Mouse (Mus musculus): ENCODE measurements around the gene Ino80b. TPM values are rescaled to one million over a fixed set of nuclear protein-coding genes. Genes with fewer than 3 reads are reported as not detected.
A peak's percentile ranks its signal among the peaks of the same experiment; 100 is the strongest.

Ino80b gene
- total and polyA plus RNA-seq, 2 experiments from 2014 or later: 14.8 to 31.0 TPM

DNA sequence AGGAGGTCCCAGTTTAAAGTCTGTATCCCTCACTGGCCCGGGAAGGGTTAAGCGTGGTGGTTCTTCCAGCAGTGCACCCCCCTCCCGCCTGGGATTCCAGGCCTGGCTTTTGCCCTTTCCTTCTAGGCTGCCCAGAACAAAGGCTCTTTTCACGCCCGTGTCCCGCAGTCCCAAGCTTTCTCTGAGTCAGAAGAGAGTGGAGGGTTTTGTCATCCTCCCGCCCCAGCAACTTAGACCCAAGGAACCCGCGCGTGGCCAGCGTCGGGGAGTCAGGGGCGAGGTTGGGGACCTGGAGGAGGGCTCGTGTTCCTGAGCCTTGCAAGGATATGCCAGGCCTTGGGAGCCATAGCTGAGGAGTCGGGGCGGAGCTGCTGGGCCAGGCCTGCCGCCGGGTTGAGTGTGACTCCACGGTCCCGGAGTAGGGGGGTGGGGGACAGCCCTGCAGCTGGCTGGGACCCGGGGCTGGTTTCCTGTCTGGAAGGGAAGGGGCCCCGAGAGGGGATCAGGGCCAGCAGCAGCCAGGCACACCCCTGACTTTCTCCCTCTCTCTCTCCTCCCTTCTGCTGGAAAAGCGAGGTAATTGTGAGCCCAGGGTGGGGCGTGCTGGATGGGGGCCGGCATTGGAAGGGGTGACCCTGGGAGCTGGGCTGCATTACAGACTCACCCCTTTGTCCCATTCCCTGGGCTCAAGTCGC lies 11.8 kb upstream of the Ino80b start:
- TF ChIP-seq CTCF (IDR thresholded peaks at IDR 0.05; ENCODE audit: low read depth): no peak
- Histone ChIP-seq H3K4me1 (ENCODE audit: insufficient read depth, low read length) (peaks cover 12% of the 10 kb centered on the region; the same call in 1 of the 2 replicates), H3K27ac (peak overlapping the region; percentile 89), H3K36me3 (ENCODE audit: insufficient read depth, low read length) (no peaks in the 10 kb centered on the region), H3K9me3 (ENCODE audit: low read length) (no peaks in the 10 kb centered on the region), H3K4me3 (ENCODE audit: low read length) (peak overlapping the region; percentile 28), H3K27me3 (ENCODE audit: insufficient read depth, low read length) (no peaks in the 10 kb centered on the region), H3K9ac (replicated peaks; ENCODE audit: low read length) (peak overlapping the region; percentile 46), H3K4me2 (ENCODE audit: low read depth, low read length) (peak overlapping the region; percentile 55)
- peak; percentile 76 for ATAC-seq
- DNase-seq (ENCODE audit: low spot score): peak; percentile 71
- 2% methylated on average over 25 of the region's 26 CpGs for WGBS

DNA sequence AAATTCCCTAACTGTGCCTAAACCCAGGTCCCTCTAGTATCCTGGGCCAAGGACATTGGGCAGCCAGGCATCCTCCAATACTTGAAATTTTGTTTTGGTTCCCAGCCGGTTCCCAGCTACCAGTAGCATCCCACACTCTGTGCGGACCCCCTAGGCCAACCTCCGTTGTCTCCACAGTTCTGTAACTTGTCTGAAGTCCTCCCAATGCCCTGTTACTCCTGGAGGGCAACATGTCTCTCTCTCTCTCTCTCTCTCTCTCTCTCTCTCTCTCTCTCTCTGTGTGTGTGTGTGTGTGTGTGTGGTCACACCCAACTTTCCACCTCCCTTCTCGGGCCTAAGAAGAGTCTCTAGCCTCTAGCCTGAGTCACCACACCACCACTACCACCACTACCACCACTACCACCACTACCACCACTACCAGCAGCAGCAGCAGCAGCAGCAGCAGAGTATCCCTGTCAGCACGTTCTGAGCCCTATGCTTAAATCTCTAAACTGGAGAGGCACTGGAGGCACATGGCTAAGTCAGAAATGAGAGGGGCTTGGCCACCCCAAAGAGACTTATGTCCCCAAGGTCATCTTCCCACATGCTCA lies 11.2 kb upstream of the Ino80b start:
- no peaks in the 10 kb centered on the region for H3K36me3 ChIP-seq (ENCODE audit: insufficient read depth, low read length)
- ATAC-seq (peak; percentile 3; the same call in 1 of the 2 replicates), DNase-seq (ENCODE audit: low spot score) (no peak)
- peak overlapping the region; percentile 46 for H3K9ac ChIP-seq (replicated peaks; ENCODE audit: low read length)
- H3K9me3 ChIP-seq (ENCODE audit: low read length): no peaks in the 10 kb centered on the region
- 0 out of 2 replicates have a peak, but pooled peaks cover 8% of the 10 kb centered on the region for H3K4me1 ChIP-seq (ENCODE audit: insufficient read depth, low read length)
- TF ChIP-seq CTCF (IDR thresholded peaks at IDR 0.05; ENCODE audit: low read depth): no peak
- 19% methylated on average over 5 of the region's 5 CpGs for WGBS
- peak overlapping the region; percentile 89 for H3K27ac ChIP-seq
- peak overlapping the region; percentile 28 for H3K4me3 ChIP-seq (ENCODE audit: low read length)
- H3K4me2 ChIP-seq (ENCODE audit: low read depth, low read length): peak overlapping the region; percentile 55
- H3K27me3 ChIP-seq (ENCODE audit: insufficient read depth, low read length): no peaks in the 10 kb centered on the region

DNA sequence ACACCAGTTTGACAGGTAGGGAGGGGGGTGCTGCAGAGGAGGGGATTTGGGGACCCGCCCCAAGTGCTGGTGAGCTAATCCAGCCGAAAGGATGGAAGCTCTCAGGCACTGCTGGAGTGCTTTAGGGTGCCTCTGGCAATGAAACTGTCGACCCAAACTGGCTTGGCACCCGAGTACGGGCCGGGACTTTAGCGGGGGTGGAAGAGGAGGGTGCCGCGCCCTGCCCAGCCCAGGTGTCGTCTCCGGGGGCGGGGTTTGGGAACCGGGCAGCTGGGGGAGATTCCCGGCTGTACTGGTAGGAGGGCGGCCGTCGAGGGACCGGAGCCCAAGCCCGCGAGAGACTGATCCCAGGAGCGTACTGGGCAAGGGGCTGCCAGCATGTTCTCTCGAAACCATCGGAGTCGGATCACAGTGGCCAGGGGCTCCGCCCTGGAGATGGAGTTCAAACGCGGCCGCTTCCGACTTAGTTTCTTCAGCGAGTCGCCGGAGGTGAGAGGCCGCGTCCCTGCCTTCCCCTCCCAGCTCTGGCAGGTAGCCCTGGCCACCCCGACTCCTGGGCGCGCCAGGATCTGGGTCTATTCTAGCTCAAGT lies 10.4 kb upstream of the Ino80b start:
- H3K36me3 ChIP-seq (ENCODE audit: insufficient read depth, low read length): no peaks in the 10 kb centered on the region
- 0 out of 2 replicates have a peak overlapping the region, but pooled peaks have one; percentile 89 for H3K27ac ChIP-seq
- 8% methylated on average over 37 of the region's 37 CpGs for whole genome bisulfite sequencing
- H3K9ac ChIP-seq (replicated peaks; ENCODE audit: low read length): no peak overlapping the region
- TF ChIP-seq CTCF (IDR thresholded peaks at IDR 0.05; ENCODE audit: low read depth): no peak
- no peaks in the 10 kb centered on the region for H3K9me3 ChIP-seq (ENCODE audit: low read length)
- H3K4me1 ChIP-seq (ENCODE audit: insufficient read depth, low read length): 0 out of 2 replicates have a peak, but pooled peaks cover 8% of the 10 kb centered on the region
- ATAC-seq: no peak
- H3K4me2 ChIP-seq (ENCODE audit: low read depth, low read length): peak overlapping the region; percentile 55
- H3K27me3 ChIP-seq (ENCODE audit: insufficient read depth, low read length): no peaks in the 10 kb centered on the region
- peak overlapping the region; percentile 21 for H3K4me3 ChIP-seq (ENCODE audit: low read length)
- no peak for DNase-seq (ENCODE audit: low spot score)

DNA sequence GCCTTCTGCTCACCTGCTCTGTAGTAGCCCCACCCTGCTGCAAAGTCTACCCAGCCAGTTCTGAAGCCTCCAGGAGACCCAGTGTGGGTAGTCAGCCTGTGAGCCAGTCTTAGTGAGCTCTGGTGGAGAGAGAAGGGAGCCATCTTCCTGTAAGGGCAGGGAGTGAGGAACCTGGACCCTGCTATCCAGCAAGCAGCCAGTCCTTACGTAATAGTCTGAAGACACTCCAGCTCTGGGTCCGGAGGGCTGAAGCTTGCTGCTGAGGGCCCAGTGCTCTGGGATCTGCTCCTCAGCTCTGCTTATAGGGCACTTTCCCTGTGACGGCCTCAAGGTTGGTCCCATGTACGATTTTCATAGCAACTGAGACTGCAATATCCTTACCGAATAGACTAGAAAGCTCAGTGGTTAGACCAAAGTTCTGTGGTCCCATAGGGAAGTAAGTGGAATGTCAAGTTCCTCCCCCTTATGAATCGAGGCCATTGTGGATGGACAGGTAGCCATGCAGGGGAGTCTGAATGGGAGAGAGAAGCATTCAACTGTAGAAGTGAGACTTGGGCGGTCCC lies 9.8 kb upstream of the Ino80b start, which contains the start of gene Rtkn:
Gene Rtkn, plus strand, starts transcription at position 513 of the 563 bp plus-strand sequence.
- Histone ChIP-seq H3K4me3 (ENCODE audit: low read length) (peak within 1 kb of the TSS; percentile 21), H3K4me1 (ENCODE audit: insufficient read depth, low read length) (0 out of 2 replicates have a peak, but pooled peaks cover 8% of the 10 kb centered on the region), H3K9ac (replicated peaks; ENCODE audit: low read length) (no peak within 1 kb of the TSS; the same call in 1 of the 2 replicates), H3K9me3 (ENCODE audit: low read length) (no peaks in the 10 kb centered on the region), H3K36me3 (ENCODE audit: insufficient read depth, low read length) (no peaks in the 10 kb centered on the region), H3K27ac (peak within 1 kb of the TSS; percentile 89; the same call in 1 of the 2 replicates), H3K4me2 (ENCODE audit: low read depth, low read length) (peak within 1 kb of the TSS; percentile 55), H3K27me3 (ENCODE audit: insufficient read depth, low read length) (no peaks in the 10 kb centered on the region)
- 61% methylated on average over 7 of the region's 7 CpGs for WGBS
- ATAC-seq (no peak), DNase-seq (ENCODE audit: low spot score) (no peak)
- no peak for TF ChIP-seq CTCF (IDR thresholded peaks at IDR 0.05; ENCODE audit: low read depth)

DNA sequence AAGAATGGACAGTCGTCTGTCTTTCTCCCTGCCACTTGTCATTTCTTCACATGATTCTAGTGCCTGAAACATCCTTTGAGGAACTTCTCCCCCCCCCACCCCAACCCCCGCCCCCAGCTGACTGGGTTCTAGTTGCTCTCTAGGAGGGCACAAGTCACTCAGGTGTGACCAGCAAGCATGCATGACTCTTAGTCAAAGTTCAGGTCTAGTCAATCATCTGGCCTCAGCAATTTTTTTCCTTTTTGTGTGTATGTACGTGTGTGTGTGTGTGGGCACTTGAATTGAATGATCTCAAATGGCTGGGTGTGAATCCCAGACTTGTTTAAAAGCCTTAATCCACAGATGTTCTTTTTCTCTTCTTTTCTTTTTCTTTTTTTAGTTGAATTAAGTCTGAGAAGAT lies 9.0 kb upstream of the Ino80b start:
- Histone ChIP-seq H3K9me3 (ENCODE audit: low read length) (no peaks in the 10 kb centered on the region), H3K36me3 (ENCODE audit: insufficient read depth, low read length) (no peaks in the 10 kb centered on the region), H3K4me1 (ENCODE audit: insufficient read depth, low read length) (0 out of 2 replicates have a peak, but pooled peaks cover 8% of the 10 kb centered on the region), H3K4me3 (ENCODE audit: low read length) (no peak overlapping the region), H3K9ac (replicated peaks; ENCODE audit: low read length) (no peak overlapping the region), H3K27ac (no peak overlapping the region), H3K27me3 (ENCODE audit: insufficient read depth, low read length) (no peaks in the 10 kb centered on the region), H3K4me2 (ENCODE audit: low read depth, low read length) (no peak overlapping the region)
- no peak for TF ChIP-seq CTCF (IDR thresholded peaks at IDR 0.05; ENCODE audit: low read depth)
- ATAC-seq (no peak), DNase-seq (ENCODE audit: low spot score) (no peak)
- WGBS: 72% methylated on average over 3 of the region's 3 CpGs

DNA sequence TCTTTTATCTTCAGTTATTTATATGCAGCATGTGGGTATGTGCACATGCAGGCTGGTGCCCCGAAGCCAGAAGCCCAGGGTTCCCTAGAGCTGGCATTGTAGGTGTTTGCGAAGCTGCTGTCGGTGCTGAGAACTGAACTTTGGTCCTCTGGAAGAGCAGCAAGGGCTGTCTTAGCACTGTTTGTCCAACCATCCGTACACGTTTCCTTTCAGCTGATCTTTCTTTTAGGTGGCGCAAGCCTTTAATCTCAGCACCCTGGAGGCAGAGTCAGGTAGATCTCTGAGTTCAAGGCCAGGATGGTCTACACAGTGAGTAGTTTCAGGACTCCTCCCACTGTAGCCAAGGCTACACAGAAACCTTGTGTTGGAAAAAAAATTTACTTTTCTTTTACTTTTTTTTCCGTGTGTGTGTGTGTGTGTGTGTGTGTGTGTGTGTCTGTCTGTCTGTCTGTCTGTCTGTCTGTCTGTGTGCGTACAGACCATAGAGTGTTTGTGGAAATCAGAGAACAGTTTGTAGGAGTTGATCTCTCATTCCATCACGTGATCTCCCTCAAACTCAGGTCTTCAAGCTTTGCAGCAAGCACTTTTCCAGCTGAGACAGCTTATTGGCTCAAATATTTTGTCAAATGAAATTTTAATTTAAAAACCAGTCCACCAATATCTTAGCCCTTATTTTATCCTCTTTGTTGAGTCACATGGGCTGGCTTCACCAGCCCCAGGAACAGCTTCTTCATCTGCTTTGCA lies 7.1 kb upstream of the Ino80b start:
- no peak for TF ChIP-seq CTCF (IDR thresholded peaks at IDR 0.05; ENCODE audit: low read depth)
- ATAC-seq: no peak
- no peak overlapping the region for H3K27ac ChIP-seq

More for the DNA sequence above, 7.1 kb upstream of the Ino80b start:
- H3K36me3 ChIP-seq (ENCODE audit: insufficient read depth, low read length): no peaks in the 10 kb centered on the region
- H3K4me2 ChIP-seq (ENCODE audit: low read depth, low read length): no peak overlapping the region
- H3K4me1 ChIP-seq (ENCODE audit: insufficient read depth, low read length): 0 out of 2 replicates have a peak, but pooled peaks cover 6% of the 10 kb centered on the region
- no peaks in the 10 kb centered on the region for H3K9me3 ChIP-seq (ENCODE audit: low read length)
- H3K27me3 ChIP-seq (ENCODE audit: insufficient read depth, low read length): no peaks in the 10 kb centered on the region
- no peak for DNase-seq (ENCODE audit: low spot score)
- H3K4me3 ChIP-seq (ENCODE audit: low read length): no peak overlapping the region
- H3K9ac ChIP-seq (replicated peaks; ENCODE audit: low read length): no peak overlapping the region
- 85% methylated on average over 9 of the region's 9 CpGs for WGBS
